Mouse (Mus musculus) thymus, postnatal 0 days (tissue): Measurements from ENCODE around the gene Zbtb42. TPM values are rescaled to one million over a fixed set of nuclear protein-coding genes. Genes with fewer than 3 reads are reported as not detected.

ENCODE experiments used
- DNase-seq: peaks from one replicate; pipeline ENCODE4 v3.0.0-alpha.2; 2015; ENCODE audit warnings: low spot score
- polyA plus RNA-seq: library from polyadenylated mRNA; unstranded; fragments of >200 nt; fragmentation: Nextera tagmentation; extraction: Ambion mirVana; gene quantifications from 2 replicates; pipeline ENCODE4 v1.2.1, GENCODE M21; 2015

Zbtb42 gene
- polyA plus RNA-seq = 2.6 and 2.8 TPM in 2 replicates

DNA sequence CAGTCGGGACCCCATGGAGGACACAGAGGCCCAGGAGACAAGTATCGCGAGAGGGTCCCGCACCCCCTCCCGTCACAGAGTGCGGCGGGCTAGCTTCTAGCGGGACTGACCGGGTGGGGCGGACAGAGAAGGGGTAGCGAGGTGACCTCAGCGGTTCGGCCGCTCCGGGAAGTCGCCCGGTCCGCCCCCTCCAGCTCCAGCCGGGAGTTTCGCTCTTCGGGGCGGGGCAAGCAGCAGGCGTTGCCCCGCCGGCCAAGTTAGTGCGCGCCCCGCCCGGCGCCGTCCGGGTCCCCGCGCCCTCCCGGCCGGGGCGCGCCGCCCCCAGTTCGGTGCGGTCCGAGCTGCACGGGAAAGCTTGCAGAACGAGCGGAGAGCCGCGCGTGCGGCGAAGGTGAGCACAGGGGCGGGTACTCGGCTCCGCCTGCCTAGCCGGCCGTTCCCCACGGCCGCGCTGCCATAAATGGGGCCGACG, at the start of gene Zbtb42:
Gene Zbtb42, plus strand, starts transcription at position 274 of the 472 bp plus-strand sequence.
- peak; percentile 34 for DNase-seq

DNA sequence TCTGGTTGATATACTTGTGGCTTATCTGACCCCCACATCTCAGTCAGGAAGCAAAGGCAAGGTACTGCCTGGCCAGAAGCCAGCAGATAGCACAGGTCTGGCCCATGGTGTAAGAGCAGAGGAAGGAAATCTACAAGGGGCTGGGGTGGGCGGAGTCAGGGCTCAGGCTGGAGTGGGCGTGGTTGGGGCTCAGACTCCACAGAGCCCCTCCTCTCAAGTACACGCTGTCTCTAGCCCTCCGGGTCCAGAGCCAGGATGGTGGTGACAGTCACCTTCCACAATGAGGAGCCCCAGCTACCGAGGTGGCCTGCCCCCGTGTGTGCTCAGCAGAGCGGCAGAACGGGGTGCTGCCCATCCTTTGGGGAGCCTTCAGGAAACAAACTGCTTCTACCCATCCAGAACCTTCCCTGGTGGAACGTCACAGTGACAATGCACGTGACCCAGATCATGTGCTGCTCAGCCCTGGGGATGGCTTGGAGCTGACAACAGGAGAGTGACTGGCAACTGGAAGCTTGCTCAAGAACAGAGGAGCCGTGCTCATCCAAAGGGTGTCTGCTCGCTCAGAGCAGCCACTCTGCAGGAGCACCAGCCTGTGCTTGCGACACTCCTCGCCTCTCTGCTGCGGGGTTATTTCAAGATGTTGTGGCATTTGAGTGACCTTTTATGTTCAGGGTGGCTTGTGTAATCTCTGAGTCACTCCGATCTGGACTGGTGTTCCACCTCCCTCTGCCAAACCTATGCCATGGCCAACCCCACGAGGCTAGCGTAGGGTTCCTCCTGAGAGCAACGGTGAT, 49.5 kb upstream of the Zbtb42 start:
- peak; percentile 78 for DNase-seq

DNA sequence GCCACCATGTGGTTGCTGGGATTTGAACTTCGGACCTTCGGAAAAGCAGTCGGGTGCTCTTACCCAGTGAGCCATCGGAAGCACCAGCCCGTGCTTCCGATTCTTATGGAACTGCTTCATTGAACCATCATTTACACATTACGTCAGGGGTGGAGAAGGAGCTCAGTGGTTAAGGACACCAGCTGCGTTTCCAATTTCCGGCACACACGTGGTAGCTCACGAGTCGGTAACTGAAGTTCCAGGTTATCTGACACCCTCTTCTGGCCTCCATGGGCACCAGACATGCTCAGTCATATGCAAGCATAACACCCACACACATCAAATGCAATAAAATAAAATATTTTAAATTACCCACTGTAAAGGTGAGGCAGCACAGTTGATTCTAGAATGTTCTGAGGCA, 48.6 kb upstream of the Zbtb42 start:
- DNase-seq = no peak

DNA sequence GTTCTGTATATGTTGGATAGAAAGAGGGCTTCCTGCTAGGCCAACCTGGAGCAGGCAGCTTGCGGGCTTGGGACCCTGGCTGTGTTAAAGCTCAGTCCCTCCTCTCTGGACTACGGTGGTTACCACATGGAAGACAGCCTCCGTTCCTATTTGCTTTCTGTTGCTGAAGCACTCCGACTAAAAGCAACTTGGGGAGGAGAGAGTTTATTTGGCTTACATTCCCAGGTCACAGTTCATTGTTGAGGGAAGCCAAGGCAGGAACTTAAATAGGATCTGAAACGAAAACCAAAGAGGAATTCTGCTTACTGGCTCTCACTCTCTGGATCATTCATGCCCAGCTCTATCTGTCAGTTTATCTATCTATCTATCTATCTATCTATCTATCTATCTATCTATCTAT, 47.8 kb upstream of the Zbtb42 start:
- no peak for DNase-seq

DNA sequence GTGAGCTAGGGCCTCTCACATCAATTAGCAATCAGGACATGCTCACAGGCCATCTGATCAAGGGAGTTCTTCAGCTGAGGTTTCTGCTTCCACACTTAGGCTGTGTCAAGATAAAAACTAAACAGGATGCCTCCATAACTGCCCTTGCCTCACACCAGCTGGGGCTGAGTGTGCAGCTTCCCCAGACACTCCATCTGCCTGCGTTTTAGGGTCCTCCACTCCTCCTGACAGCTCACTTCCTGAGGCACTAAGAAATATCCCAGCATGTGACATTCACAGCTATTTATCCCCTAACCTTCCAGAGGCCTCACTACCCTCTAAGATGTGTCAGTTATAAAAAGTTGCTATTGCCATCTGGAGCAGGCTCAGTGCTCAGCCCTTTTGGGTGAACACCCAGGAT, 47.2 kb upstream of the Zbtb42 start:
- DNase-seq = no peak

GRCm38 (mm10) chr12:112632084-112632777, 46.4 kb upstream of the Zbtb42 start:
- DNase-seq = no peak

GRCm38 (mm10) chr12:112632907-112633306, 45.7 kb upstream of the Zbtb42 start:
- no peak for DNase-seq

DNA sequence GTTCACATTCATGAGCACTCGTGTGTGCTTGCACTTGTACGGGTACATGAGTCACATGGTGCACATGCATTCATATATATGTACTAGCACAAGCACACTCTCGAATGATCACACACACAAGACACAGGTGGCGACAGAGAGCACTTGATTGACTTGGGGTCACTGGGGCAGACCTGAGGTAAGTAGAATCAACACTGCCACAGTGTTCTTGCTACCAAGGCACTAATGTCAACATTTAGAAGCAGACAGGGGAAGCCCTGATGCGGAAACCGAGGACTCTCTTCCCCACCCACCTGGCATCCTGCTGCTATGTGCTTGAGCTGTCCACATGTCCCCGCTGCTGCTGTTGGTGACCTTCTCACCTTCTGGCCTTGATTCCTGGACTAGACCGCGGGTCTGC, 44.9 kb upstream of the Zbtb42 start:
- DNase-seq = peak; percentile 39

- peak; percentile 55 for DNase-seq
These were observed 39.1 kb upstream of the Zbtb42 start for GRCm38 (mm10) chr12:112639526-112639925.

DNA sequence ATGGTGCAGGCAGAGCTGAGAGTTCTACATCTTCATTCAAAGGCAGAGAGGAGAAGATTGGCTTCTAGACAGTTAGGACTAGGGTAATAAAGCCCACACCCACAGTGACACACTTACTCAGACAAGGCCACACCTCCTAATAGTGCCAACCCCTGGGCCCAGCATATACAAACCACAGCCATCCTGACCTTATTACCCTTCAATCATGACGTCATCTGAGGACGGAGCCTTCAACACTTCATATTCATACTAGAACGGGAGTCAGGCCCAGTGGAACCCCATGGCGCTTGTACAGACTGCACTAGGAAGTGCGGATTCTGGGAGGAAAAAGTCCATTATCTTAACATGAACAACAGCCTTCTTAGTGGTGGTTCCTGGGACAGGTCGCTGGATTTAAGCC, 35.5 kb upstream of the Zbtb42 start:
- DNase-seq = no peak

DNA sequence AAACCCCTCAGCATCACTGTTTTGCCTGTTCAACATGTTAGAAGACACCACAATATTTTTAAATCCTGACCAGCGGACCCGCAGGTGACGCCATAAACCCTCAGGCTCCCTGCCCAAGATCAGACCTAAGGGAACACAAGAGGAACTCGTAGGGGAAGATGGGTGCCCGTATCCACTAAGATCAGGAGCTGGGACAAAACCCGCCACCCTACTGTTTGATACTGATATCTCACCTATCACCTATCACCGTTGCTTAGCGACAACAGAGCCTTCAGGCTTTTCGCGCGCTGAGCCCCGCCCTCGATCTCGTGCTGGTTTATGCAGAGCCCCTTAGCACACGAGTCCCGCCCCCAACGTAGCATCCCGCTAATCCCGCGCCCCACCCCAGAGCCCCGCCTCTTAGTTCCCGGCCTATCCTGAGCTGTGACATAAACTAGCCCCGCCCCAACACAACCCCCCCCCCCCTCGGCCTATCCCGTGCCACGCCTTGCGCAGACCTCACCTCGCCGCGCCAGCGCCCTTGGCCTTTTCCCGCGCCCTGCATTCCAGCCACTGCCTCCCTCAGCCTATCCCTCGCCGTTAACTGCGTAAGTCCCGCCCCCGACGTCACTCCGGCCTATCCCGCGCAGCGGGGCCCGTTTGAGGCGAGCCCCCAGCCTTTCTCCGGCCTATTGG, 34.3 kb upstream of the Zbtb42 start, which contains the start of gene Siva1:
Gene Siva1, plus strand, starts transcription at position 500 of the 675 bp plus-strand sequence.
- peak; percentile 96 for DNase-seq

DNA sequence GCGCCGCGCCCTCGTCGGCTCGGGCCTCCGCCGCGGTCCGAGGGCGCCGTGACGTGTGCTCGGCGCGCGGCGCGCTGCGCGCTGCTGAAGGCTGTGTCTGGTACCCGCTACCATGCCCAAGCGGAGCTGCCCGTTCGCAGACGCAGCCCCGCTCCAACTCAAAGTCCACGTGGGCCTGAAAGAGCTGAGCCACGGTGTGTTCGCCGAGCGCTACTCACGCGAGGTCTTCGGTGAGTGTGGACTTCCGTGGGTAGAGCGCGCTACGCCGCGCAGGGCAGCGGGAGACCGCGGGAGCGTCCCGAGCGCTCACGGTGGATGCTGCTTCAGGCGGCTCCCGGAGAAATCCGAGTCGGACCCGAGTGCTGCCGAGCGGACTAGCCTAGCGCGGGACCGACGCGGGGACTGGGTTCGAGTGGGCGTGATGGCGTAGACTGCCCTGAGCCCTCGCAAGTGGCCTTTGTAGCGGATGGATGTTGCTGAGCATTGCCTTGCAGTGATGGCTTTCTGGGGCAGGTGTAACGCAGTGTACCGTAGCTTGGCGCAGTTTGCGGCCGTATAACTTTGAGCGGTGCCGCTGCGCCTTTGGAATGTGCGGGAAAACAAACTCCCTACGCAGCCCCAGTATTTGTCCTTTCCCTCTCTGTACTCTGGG, 33.6 kb upstream of the Zbtb42 start:
- no peak for DNase-seq

- DNase-seq = no peak
These were observed 32.5 kb upstream of the Zbtb42 start for GRCm38 (mm10) chr12:112646139-112646538.

DNA sequence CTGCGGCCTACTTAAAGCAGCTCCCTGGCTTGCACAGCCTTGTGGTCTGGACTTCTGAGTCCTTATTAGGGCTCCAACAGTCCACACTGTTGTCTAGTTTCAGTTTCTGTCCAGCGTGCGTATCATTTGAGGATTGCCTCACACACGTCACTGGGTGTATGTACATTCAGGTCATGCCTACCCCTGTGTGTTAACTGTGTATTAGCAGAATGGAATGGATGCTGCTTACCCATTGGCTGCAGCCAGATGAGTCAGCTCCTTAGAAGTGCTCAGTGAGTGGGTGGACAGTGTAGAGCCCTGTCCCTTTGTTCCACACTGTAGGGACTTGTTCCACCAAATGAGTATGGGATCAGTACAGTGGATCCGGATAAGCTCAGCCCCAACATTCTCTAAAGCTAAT, 30.5 kb upstream of the Zbtb42 start:
- no peak for DNase-seq

DNA sequence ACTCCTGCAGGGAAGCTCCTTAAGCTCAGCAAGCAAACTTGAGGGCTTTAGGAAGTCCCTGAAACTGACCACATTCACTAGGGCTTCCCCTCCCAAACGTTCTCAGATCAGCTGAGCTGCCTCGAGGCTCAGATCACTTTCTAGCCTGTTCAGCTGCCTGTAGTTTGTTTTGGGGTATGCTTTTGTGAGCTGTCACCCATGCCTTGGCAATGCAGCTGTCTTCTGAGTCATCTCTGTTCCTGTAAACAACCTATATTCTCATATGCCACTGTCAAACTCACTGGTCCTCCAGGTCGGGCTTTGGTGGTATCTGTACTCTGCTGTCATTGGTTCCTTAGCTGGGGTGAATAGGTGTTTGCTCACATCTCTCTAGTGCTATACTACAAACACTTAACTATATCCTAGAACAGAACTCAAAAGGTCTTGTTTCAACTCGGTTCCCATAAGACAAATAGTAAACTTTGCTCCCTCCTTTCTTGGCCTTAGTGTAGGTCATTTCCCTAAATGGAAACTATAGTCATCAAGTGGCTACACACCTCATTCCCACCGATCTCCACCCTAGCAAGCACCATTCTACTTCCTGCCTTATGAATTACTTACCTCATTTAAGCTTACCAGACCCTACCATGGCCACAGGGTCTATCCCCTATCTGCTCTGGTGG, 26.7 kb upstream of the Zbtb42 start:
- DNase-seq = no peak

GRCm38 (mm10) chr12:112653157-112653824, 25.3 kb upstream of the Zbtb42 start:
- peak; percentile 82 for DNase-seq

DNA sequence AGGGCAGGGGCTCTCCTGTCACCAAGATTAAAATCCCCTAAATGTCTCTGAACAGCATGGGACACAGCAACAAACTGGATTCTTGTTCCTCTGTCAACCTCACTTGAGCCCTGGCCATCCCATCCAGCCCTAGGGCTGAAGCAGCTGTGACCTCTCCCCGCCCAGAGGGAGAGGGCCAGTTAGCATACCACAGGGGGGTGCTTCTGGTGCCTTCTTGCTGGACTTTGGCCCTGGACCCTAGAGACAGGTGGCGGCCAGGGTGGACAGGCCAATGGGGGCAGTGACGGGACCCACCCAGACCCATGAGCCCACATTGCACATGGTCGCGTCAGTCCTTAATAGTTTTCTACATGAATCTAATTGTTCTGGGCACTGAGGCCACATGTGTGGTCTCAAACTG, 24.6 kb upstream of the Zbtb42 start:
- DNase-seq = no peak

DNA sequence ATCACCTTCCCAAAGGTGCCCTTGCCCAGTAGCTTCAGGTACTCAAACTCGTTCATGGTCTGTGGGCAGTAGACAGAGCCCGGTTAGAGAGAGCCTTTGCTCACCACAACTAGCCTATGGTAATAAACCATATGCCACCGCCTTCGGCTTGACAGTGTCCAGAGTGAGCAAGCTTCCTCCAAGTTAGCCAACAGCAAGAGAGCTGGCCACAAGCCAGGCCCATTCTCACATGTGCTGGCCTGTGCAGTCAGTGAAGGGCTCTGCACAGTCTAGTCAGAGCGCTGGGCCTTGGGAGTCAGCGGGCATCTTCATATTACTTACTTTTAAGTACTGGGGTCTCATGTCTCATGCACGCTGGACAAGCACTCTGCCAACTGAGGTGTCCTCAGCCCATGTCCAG, 20.0 kb upstream of the Zbtb42 start:
- DNase-seq = no peak

GRCm38 (mm10) chr12:112659109-112659508, 19.5 kb upstream of the Zbtb42 start:
- no peak for DNase-seq

DNA sequence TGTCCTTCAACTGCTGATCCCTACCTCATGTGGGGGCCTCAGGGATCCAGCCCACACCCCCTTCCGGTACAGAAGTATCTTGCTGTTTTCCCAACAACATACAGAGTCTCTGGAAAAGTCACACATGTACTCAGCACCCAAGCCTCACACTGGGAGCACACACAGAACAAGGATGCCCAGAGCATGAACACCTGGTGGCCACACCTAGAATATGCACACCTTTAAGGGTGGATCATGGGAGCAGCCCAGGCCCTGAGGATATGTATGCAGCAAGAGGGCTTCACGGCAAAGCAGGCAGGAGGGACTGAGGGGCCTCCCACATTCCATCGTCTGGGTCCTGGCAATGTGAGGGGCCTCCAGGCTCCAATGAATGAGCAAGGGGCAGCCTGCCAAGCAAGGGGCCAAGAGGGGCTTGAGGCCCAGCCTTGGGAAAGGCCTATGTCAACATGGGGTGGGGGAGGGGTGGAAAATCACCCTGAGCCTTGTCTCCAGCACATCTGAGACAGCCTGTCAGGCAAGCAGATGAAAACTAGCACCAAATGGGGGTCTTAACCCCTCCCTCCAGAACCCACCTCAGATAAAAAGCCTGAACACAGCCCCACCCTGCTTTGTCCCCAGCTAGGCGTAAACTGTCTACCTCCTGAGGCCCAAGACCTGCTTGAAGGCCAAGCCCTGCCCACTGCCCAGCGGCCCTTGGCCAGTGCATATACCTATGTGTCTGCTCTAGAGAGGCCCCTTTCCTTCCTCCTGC, 17.9 kb upstream of the Zbtb42 start:
- DNase-seq = no peak
